Mouse (Mus musculus): Measurements from ENCODE around the gene 1700020N01Rik.

The 1700020N01Rik gene

DNA sequence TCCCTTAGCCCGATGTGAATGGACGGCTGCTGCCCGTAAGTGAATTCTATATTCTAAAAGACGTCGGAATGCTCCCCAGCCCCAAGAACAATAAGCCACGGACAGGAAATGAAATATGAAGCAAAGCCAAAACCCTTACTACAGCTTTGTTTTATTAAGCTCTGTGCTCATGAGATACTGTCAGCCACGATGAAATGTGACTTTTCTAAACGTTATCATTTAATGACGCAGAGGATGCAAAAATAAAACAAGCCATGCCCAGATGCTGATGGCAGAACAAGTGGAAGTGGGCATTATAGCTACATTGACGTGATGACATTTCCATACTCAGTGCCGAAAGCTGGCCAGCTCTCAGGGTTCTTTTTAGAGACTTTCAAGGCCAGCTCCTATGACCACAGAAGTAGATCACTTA is 76.8 kb downstream of the 1700020N01Rik start:
- no peak for DNase-seq (ENCODE audit: low spot score)

DNA sequence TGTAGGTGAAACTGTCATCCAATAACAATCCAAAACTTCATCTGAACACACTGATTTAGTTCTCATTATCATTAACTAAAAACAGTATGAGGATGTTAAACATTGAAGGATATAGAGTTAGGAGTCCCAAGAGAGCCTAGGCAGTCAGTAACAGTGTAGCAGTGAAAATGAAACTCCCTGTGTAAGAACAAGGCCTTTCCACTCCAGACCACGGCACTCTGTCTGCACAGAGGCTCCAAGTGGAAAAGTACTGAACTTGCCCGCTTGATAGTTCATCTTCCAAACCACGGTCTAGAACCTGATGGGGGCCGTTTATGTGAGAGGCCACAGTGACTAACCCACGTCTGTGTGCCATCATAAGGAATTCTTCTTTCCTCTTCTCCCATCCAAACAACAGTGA is 77.2 kb downstream of the 1700020N01Rik start:
- no peak for DNase-seq (ENCODE audit: low spot score)
